ENCODE assay signal across 11 mouse cellular contexts in genomic region chr1:133252801-133253531, GRCm38 (mm10). TPM values are rescaled to one million over a fixed set of nuclear protein-coding genes. Genes with fewer than 3 reads are reported as not detected.
DNase-seq lines count a peak whose midpoint lies in the region; ATAC-seq and TF ChIP-seq lines count a peak whose summit lies in the region.
"Had no signal": no experiment of that assay in that cellular context is flagged by ENCODE, and none has a peak within 500 bp of the region (broad histone marks: within the 10 kb centered on the region; RNA-seq: fewer than 3 reads in every experiment).

No protein-coding gene starts in this region.

- H3K4me1 ChIP-seq in forebrain, embryonic 13.5 days = peaks cover 55% of the 10 kb centered on the region
- peaks cover 24% of the 10 kb centered on the region for H3K4me1 ChIP-seq in forebrain, embryonic 16.5 days (replicated peaks; ENCODE audit: control insufficient read depth, insufficient read depth, low read length)
- peaks cover 61% of the 10 kb centered on the region for H3K4me1 ChIP-seq in kidney, embryonic 16.5 days (ENCODE audit: insufficient read depth, low read length)
- H3K4me1 ChIP-seq in intestine, postnatal 0 days (replicated peaks; ENCODE audit: control insufficient read depth, insufficient read depth, low read length) = peaks cover 26% of the 10 kb centered on the region
- peaks cover 70% of the 10 kb centered on the region for H3K4me1 ChIP-seq in stomach, embryonic 16.5 days (ENCODE audit: control insufficient read depth, insufficient read depth, low read length)

- no peaks in the 10 kb centered on the region; the same call in 1 of the 2 replicates for H3K36me3 ChIP-seq in forebrain, embryonic 13.5 days (ENCODE audit: poor library complexity, severe bottlenecking)
- no peaks in the 10 kb centered on the region for H3K36me3 ChIP-seq in forebrain, embryonic 16.5 days (ENCODE audit: control insufficient read depth, insufficient read depth)
- no peaks in the 10 kb centered on the region for H3K36me3 ChIP-seq in kidney, embryonic 16.5 days (ENCODE audit: insufficient read depth, low read length)
- no peaks in the 10 kb centered on the region for H3K36me3 ChIP-seq in intestine, postnatal 0 days (ENCODE audit: control insufficient read depth, insufficient read depth)
- H3K36me3 ChIP-seq in stomach, embryonic 16.5 days (ENCODE audit: control insufficient read depth, insufficient read depth, low read length) = no peaks in the 10 kb centered on the region

- WGBS in forebrain, embryonic 13.5 days = 58% methylated on average over 10 of the region's 10 CpGs
- WGBS in forebrain, embryonic 16.5 days = 54% methylated on average over 10 of the region's 10 CpGs
- WGBS in kidney, embryonic 16.5 days = 60% methylated on average over 10 of the region's 10 CpGs
- 53% methylated on average over 10 of the region's 10 CpGs for WGBS in intestine, postnatal 0 days
- 37% methylated on average over 10 of the region's 10 CpGs for WGBS in stomach, embryonic 16.5 days

- 0 out of 2 replicates have a peak, but pooled peaks have one; percentile 17 for TF ChIP-seq CTCF in intestine, postnatal 0 days (IDR thresholded peaks at IDR 0.05; ENCODE audit: low read depth)

- no peak overlapping the region for H3K27ac ChIP-seq in forebrain, embryonic 13.5 days
- no peak overlapping the region for H3K27ac ChIP-seq in forebrain, embryonic 16.5 days (ENCODE audit: low read length)
- H3K27ac ChIP-seq in kidney, embryonic 16.5 days (ENCODE audit: low read length) = peak overlapping the region; percentile 84; the same call in 1 of the 2 replicates
- H3K27ac ChIP-seq in intestine, postnatal 0 days (ENCODE audit: low read depth, low read length) = peak overlapping the region; percentile 16; the same call in 1 of the 2 replicates
- peak overlapping the region; percentile 92 for H3K27ac ChIP-seq in stomach, embryonic 16.5 days (ENCODE audit: low read length)
- H3K27ac ChIP-seq: hindbrain, embryonic 14.5 days had no signal

- H3K9ac ChIP-seq in forebrain, embryonic 13.5 days = 0 out of 2 replicates have a peak overlapping the region, but pooled peaks have one; percentile 4
- H3K9ac ChIP-seq in forebrain, embryonic 16.5 days (replicated peaks; ENCODE audit: low read depth, low read length) = no peak overlapping the region
- H3K9ac ChIP-seq in kidney, embryonic 16.5 days (replicated peaks; ENCODE audit: low read length) = no peak overlapping the region
- no peak overlapping the region for H3K9ac ChIP-seq in intestine, postnatal 0 days (ENCODE audit: low read depth, low read length)
- peak overlapping the region; percentile 18; the same call in 1 of the 2 replicates for H3K9ac ChIP-seq in stomach, embryonic 16.5 days (ENCODE audit: low read length)
- H3K9ac ChIP-seq: hindbrain, embryonic 14.5 days had no signal

- no peak overlapping the region for H3K4me2 ChIP-seq in forebrain, embryonic 13.5 days
- no peak overlapping the region for H3K4me2 ChIP-seq in forebrain, embryonic 16.5 days (ENCODE audit: low read length)
- H3K4me2 ChIP-seq in kidney, embryonic 16.5 days (replicated peaks; ENCODE audit: low read depth, low read length) = no peak overlapping the region
- no peak overlapping the region for H3K4me2 ChIP-seq in intestine, postnatal 0 days (replicated peaks; ENCODE audit: low read depth)
- 0 out of 2 replicates have a peak overlapping the region, but pooled peaks have one; percentile 11 for H3K4me2 ChIP-seq in stomach, embryonic 16.5 days (ENCODE audit: low read depth, low read length)
- H3K4me2 ChIP-seq: hindbrain, embryonic 14.5 days had no signal

- no peak overlapping the region for H3K4me3 ChIP-seq in forebrain, embryonic 13.5 days
- no peak overlapping the region for H3K4me3 ChIP-seq in forebrain, embryonic 16.5 days (replicated peaks; ENCODE audit: low read length)
- H3K4me3 ChIP-seq in kidney, embryonic 16.5 days (ENCODE audit: low read length) = no peak overlapping the region
- no peak overlapping the region for H3K4me3 ChIP-seq in intestine, postnatal 0 days (ENCODE audit: low read depth, low read length)
- no peak overlapping the region for H3K4me3 ChIP-seq in stomach, embryonic 16.5 days (replicated peaks; ENCODE audit: low read length)

- no peaks in the 10 kb centered on the region for H3K9me3 ChIP-seq in forebrain, embryonic 13.5 days (replicated peaks)
- no peaks in the 10 kb centered on the region for H3K9me3 ChIP-seq in forebrain, embryonic 16.5 days (ENCODE audit: control insufficient read depth, low read length)
- no peaks in the 10 kb centered on the region for H3K9me3 ChIP-seq in kidney, embryonic 16.5 days (ENCODE audit: low read length)
- no peaks in the 10 kb centered on the region for H3K9me3 ChIP-seq in intestine, postnatal 0 days (ENCODE audit: control insufficient read depth)
- no peaks in the 10 kb centered on the region for H3K9me3 ChIP-seq in stomach, embryonic 16.5 days (replicated peaks; ENCODE audit: control insufficient read depth, low read length)

- DNase-seq in kidney, postnatal 4 days = no peak
- no peak for DNase-seq in cerebellum, adult 11-12 months
- no peak for DNase-seq in spleen, postnatal 36 days (ENCODE audit: low spot score in 2 of 2)
- DNase-seq: right cerebral cortex, postnatal 25 days had no signal

- no peaks in the 10 kb centered on the region; the same call in 1 of the 2 replicates for H3K27me3 ChIP-seq in forebrain, embryonic 13.5 days
- H3K27me3 ChIP-seq in forebrain, embryonic 16.5 days (replicated peaks; ENCODE audit: control insufficient read depth, insufficient read depth, low read length) = no peaks in the 10 kb centered on the region
- H3K27me3 ChIP-seq in kidney, embryonic 16.5 days (ENCODE audit: insufficient read depth, low read length) = no peaks in the 10 kb centered on the region
- no peaks in the 10 kb centered on the region for H3K27me3 ChIP-seq in intestine, postnatal 0 days (replicated peaks; ENCODE audit: control insufficient read depth, insufficient read depth, low read length)
- H3K27me3 ChIP-seq in stomach, embryonic 16.5 days (ENCODE audit: control insufficient read depth, insufficient read depth, low read length) = no peaks in the 10 kb centered on the region

- no peak for ATAC-seq in forebrain, embryonic 13.5 days
- no peak for ATAC-seq in forebrain, embryonic 16.5 days
- ATAC-seq in kidney, embryonic 16.5 days (ENCODE audit: low FRiP score, low TSS enrichment) = no peak
- ATAC-seq in intestine, postnatal 0 days = no peak
- ATAC-seq in stomach, embryonic 16.5 days (ENCODE audit: insufficient read depth, low FRiP score) = peak; percentile 31

RNA-seq across cellular contexts. Expression of gene Golt1a, which starts 56.6 kb away (rescaled TPM):
- not detected in 2 replicates for polyA plus RNA-seq in forebrain, embryonic 13.5 days (2015; fragmentation: Nextera tagmentation; extraction: Ambion mirVana)
- not detected in 2 replicates for polyA plus RNA-seq in forebrain, embryonic 16.5 days (2015; fragmentation: Nextera tagmentation; extraction: Ambion mirVana)
- polyA plus RNA-seq in kidney, embryonic 16.5 days (2015; fragmentation: Nextera tagmentation; extraction: Ambion mirVana) = 7.9 and 8.0 TPM in 2 replicates
- polyA plus RNA-seq in intestine, postnatal 0 days (2015; fragmentation: Nextera tagmentation; extraction: Ambion mirVana) = 164 and 187 TPM in 2 replicates
- polyA plus RNA-seq in stomach, embryonic 16.5 days (2015; fragmentation: Nextera tagmentation; extraction: Ambion mirVana) = 8.2 and 8.7 TPM in 2 replicates
- polyA plus RNA-seq: embryonic facial prominence, embryonic 11.5 days; hindbrain, embryonic 14.5 days had no signal

Comparison
In these comparisons a context has a peak if more than half of its experiments do, and no peak if none do; other contexts are left out.
1. H3K9ac ChIP-seq: peak in forebrain, embryonic 13.5 days (single experiment) and stomach, embryonic 16.5 days (single experiment); none in forebrain, embryonic 16.5 days (single experiment), kidney, embryonic 16.5 days (single experiment) and intestine, postnatal 0 days (single experiment).
2. H3K27ac ChIP-seq: peak in kidney, embryonic 16.5 days (single experiment), intestine, postnatal 0 days (single experiment) and stomach, embryonic 16.5 days (single experiment); none in forebrain, embryonic 13.5 days (single experiment) and forebrain, embryonic 16.5 days (single experiment).
3. RNA of gene Golt1a, which starts 56.6 kb away (polyA plus RNA-seq): 164 to 187 TPM in intestine, postnatal 0 days; 8.2 to 8.7 TPM in stomach, embryonic 16.5 days, 7.9 to 8.0 TPM in kidney, embryonic 16.5 days, not detected in forebrain, embryonic 16.5 days and not detected in forebrain, embryonic 13.5 days; every median in the first group is over 10 times any median in the second.